In the genomic region with DNA sequence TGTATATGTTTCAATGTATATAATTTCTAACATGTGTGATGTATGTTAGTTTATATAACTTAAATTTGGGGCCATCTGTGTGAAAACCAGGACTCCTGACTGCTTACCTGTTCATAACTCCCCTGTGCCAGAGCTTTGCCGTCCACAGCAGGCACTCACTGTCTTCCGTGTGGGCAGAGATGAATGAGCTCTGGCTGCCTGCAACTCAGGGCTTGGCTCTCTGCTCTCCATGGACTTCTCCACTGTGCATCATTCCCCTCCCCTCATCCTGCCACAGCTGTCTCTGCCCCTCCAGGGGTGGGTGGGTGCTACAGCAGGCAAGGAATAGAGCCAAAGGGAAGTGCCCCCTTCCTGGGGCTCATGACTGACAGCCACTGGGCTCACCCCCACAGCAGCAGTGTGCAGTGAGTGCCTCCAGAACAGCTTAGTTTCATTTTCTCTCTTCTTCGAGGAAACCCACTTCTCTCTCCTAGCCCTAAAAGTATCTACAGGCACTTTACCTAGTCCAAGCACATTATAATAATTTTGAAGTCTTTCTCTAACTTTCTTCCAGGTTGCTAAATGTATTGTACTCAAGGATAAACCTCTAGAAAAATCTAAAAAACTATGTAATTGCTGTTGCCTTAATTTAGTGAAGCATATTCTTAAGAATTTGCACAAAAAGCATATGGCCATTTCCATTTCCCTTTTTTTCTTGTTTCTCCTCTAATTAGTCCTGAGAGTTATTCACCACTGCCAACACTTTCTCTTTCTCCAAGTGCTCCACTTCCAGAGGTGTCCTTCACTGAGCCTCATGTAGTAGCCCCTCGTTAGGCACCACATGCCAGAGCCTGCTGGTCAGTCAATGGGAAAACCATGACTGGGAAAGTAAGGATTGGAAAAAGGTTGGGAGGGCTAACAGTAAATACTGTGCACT, we compare ENCODE assay signal across 9 mouse cellular contexts. TPM values are rescaled to one million over a fixed set of nuclear protein-coding genes. Genes with fewer than 3 reads are reported as not detected.
DNase-seq lines count a peak whose midpoint lies in the region; ATAC-seq and TF ChIP-seq lines count a peak whose summit lies in the region.
"Had no signal": no experiment of that assay in that cellular context is flagged by ENCODE, and none has a peak within 500 bp of the region (broad histone marks: within the 10 kb centered on the region; RNA-seq: fewer than 3 reads in every experiment).

No protein-coding gene starts in this region.

- DNase-seq in heart, postnatal 10 days, result no peak
- DNase-seq in MEL (ENCODE audit: low read depth, low spot score), result peak; percentile 41
- DNase-seq in left cerebral cortex, adult 9 months (ENCODE audit: low spot score in 2 of 2), result no peak
- no peak for DNase-seq in gastrocnemius, postnatal 25 days
- no peak for DNase-seq in gastrocnemius, postnatal 14 days
- DNase-seq: cerebellum, postnatal 36 days had no signal

- H3K27ac ChIP-seq in heart, embryonic 15.5 days, result no peak overlapping the region
- H3K27ac ChIP-seq in MEL (ENCODE audit: control insufficient read depth, low read depth, low read length), result no peak overlapping the region
- H3K27ac ChIP-seq in intestine, embryonic 15.5 days, result no peak overlapping the region
- H3K27ac ChIP-seq in stomach, embryonic 16.5 days (ENCODE audit: low read length), result 0 out of 2 replicates have a peak overlapping the region, but pooled peaks have one; percentile 33

- TF ChIP-seq POLR2A in MEL (IDR thresholded peaks at IDR 0.05; ENCODE audit: control insufficient read depth in 1 of 2, insufficient read depth in 1 of 2, low read depth in 1 of 2, low read length in 2 of 2, poor library complexity in 1 of 2), result no peak

- peak overlapping the region; percentile 38; the same call in 1 of the 2 replicates for H3K4me2 ChIP-seq in heart, embryonic 15.5 days
- no peak overlapping the region for H3K4me2 ChIP-seq in intestine, embryonic 15.5 days (replicated peaks)
- no peak overlapping the region for H3K4me2 ChIP-seq in stomach, embryonic 16.5 days (ENCODE audit: low read depth, low read length)

- TF ChIP-seq CTCF in MEL (IDR thresholded peaks at IDR 0.05 in 2 of 3, conservative IDR thresholded peaks at IDR 0.05 in 1 of 3; ENCODE audit: control insufficient read depth in 1 of 3, insufficient read depth in 1 of 3, low read depth in 2 of 3, low read length in 3 of 3, poor library complexity in 1 of 3, severe bottlenecking in 1 of 3), result no peak

- no peaks in the 10 kb centered on the region for H3K9me3 ChIP-seq in heart, embryonic 15.5 days (replicated peaks)
- no peaks in the 10 kb centered on the region for H3K9me3 ChIP-seq in MEL (replicated peaks; ENCODE audit: insufficient read depth, low read length)
- H3K9me3 ChIP-seq in intestine, embryonic 15.5 days, result no peaks in the 10 kb centered on the region
- no peaks in the 10 kb centered on the region for H3K9me3 ChIP-seq in stomach, embryonic 16.5 days (replicated peaks; ENCODE audit: control insufficient read depth, low read length)

- intact Hi-C loops in heart, postnatal 10 days (cut with DNase I), result no loop called here
- intact Hi-C loops in gastrocnemius, postnatal 14 days (cut with DNase I; ENCODE audit: low total_unique reads), result no loop called here

- H3K4me3 ChIP-seq in heart, embryonic 15.5 days, result no peak overlapping the region
- H3K4me3 ChIP-seq in MEL (ENCODE audit: control insufficient read depth in 1 of 2, insufficient read depth in 1 of 2, low read depth in 2 of 2, low read length in 2 of 2), result peak overlapping the region; percentile 40 to 58
- H3K4me3 ChIP-seq in intestine, embryonic 15.5 days (replicated peaks), result no peak overlapping the region
- no peak overlapping the region for H3K4me3 ChIP-seq in stomach, embryonic 16.5 days (replicated peaks; ENCODE audit: low read length)

- no peak for ATAC-seq in heart, embryonic 15.5 days (replicated peaks; ENCODE audit: insufficient number of reproducible peaks, insufficient read depth, low FRiP score, low read depth)
- ATAC-seq in intestine, embryonic 15.5 days, result peak; percentile 36; the same call in 1 of the 2 replicates
- ATAC-seq in stomach, embryonic 16.5 days (ENCODE audit: insufficient read depth, low FRiP score), result no peak

- TF ChIP-seq RAD21 in MEL (IDR thresholded peaks at IDR 0.05; ENCODE audit: low read depth, low read length), result no peak

- no peaks in the 10 kb centered on the region for H3K79me2 ChIP-seq in MEL (ENCODE audit: control insufficient read depth, insufficient read depth, low read length, poor library complexity)

- 56% methylated on average over 4 of the region's 4 CpGs for WGBS in heart, embryonic 15.5 days
- WGBS in intestine, embryonic 15.5 days, result 54% methylated on average over 4 of the region's 4 CpGs
- WGBS in stomach, embryonic 16.5 days, result 51% methylated on average over 4 of the region's 4 CpGs

- H3K4me1 ChIP-seq in heart, embryonic 15.5 days (replicated peaks), result peaks cover 2% of the 10 kb centered on the region; the same call in 1 of the 2 replicates
- H3K4me1 ChIP-seq in MEL (ENCODE audit: control insufficient read depth in 1 of 2, insufficient read depth in 2 of 2, low read length in 2 of 2), result no peaks in the 10 kb centered on the region; a peak in 1 of 4 replicates
- no peaks in the 10 kb centered on the region; the same call in 1 of the 2 replicates for H3K4me1 ChIP-seq in intestine, embryonic 15.5 days (replicated peaks)
- H3K4me1 ChIP-seq in stomach, embryonic 16.5 days (ENCODE audit: control insufficient read depth, insufficient read depth, low read length), result no peaks in the 10 kb centered on the region

- H3K36me3 ChIP-seq in heart, embryonic 15.5 days, result no peaks in the 10 kb centered on the region
- peaks cover 0 to 2% of the 10 kb centered on the region in 2 experiments; a peak in 2 of 4 replicates for H3K36me3 ChIP-seq in MEL (ENCODE audit: control insufficient read depth in 1 of 2, insufficient read depth in 2 of 2, low read length in 2 of 2)
- H3K36me3 ChIP-seq in intestine, embryonic 15.5 days, result no peaks in the 10 kb centered on the region
- H3K36me3 ChIP-seq in stomach, embryonic 16.5 days (ENCODE audit: control insufficient read depth, insufficient read depth, low read length), result no peaks in the 10 kb centered on the region

- no peak for TF ChIP-seq EP300 in MEL (IDR thresholded peaks at IDR 0.05; ENCODE audit: low read depth in 1 of 2, low read length in 2 of 2)

- no peaks in the 10 kb centered on the region for H3K27me3 ChIP-seq in heart, embryonic 15.5 days
- H3K27me3 ChIP-seq in MEL (ENCODE audit: control insufficient read depth in 1 of 2, insufficient read depth in 2 of 2, low read length in 2 of 2), result no peaks in the 10 kb centered on the region
- no peaks in the 10 kb centered on the region for H3K27me3 ChIP-seq in intestine, embryonic 15.5 days (replicated peaks)
- H3K27me3 ChIP-seq in stomach, embryonic 16.5 days (ENCODE audit: control insufficient read depth, insufficient read depth, low read length), result no peaks in the 10 kb centered on the region

- no peak overlapping the region for H3K9ac ChIP-seq in heart, embryonic 15.5 days
- H3K9ac ChIP-seq in MEL (ENCODE audit: control insufficient read depth, low read depth, low read length, poor library complexity, severe bottlenecking), result peak overlapping the region; percentile 43
- H3K9ac ChIP-seq in intestine, embryonic 15.5 days, result no peak overlapping the region
- no peak overlapping the region for H3K9ac ChIP-seq in stomach, embryonic 16.5 days (ENCODE audit: low read length)

TF ChIP-seq in MEL, 35 proteins besides CTCF, POLR2A, EP300 and RAD21 (continues in another document):
- TF ChIP-seq USF2 (IDR thresholded peaks at IDR 0.05; ENCODE audit: borderline replicate concordance in 1 of 2, insufficient read depth in 1 of 2, low read depth in 1 of 2, low read length in 2 of 2), result no peak
- TF ChIP-seq TBP (IDR thresholded peaks at IDR 0.05; ENCODE audit: low read depth, low read length), result no peak
- no peak for TF ChIP-seq MXI1 (IDR thresholded peaks at IDR 0.05; ENCODE audit: low read depth, low read length)
- no peak for TF ChIP-seq ZMIZ1 (IDR thresholded peaks at IDR 0.05; ENCODE audit: low read depth, low read length)
- TF ChIP-seq TCF12 (IDR thresholded peaks at IDR 0.05; ENCODE audit: low read depth, low read length), result no peak
- no peak for TF ChIP-seq MAX (IDR thresholded peaks at IDR 0.05; ENCODE audit: low read length)
- TF ChIP-seq ZC3H11A (IDR thresholded peaks at IDR 0.05; ENCODE audit: low read depth, low read length), result no peak
- TF ChIP-seq BHLHE40 (IDR thresholded peaks at IDR 0.05; ENCODE audit: borderline replicate concordance, low read depth, low read length), result no peak
- TF ChIP-seq ELF1 (IDR thresholded peaks at IDR 0.05; ENCODE audit: low read depth, low read length), result no peak
- no peak for TF ChIP-seq USF1 (IDR thresholded peaks at IDR 0.05; ENCODE audit: low read depth, low read length)
- no peak for TF ChIP-seq NELFE (IDR thresholded peaks at IDR 0.05; ENCODE audit: low read depth, low read length)
- TF ChIP-seq UBTF (IDR thresholded peaks at IDR 0.05; ENCODE audit: borderline replicate concordance, insufficient read depth, low read depth, low read length), result no peak
- no peak for TF ChIP-seq RCOR1 (IDR thresholded peaks at IDR 0.05; ENCODE audit: low read depth, low read length)
- TF ChIP-seq KAT2A (conservative IDR thresholded peaks at IDR 0.05; ENCODE audit: low read depth, low read length), result no peak

RNA-seq across cellular contexts. Expression of gene Mfsd6, which starts 36.9 kb away (rescaled TPM):
- 2.7 and 3.3 TPM in 2 replicates for polyA plus RNA-seq in heart, embryonic 15.5 days (2015; fragmentation: Nextera tagmentation; extraction: Ambion mirVana)
- total RNA-seq in heart, postnatal 10 days (2021), result 10 to 100 TPM; 16.6 to 18.2 TPM
- 2.9 and 4.3 TPM in 2 replicates for total RNA-seq in MEL (2012; rRNA removed)
- 1 to 10 TPM in 1 of 2 experiments, not detected in 1; 6.4 TPM for polyA plus RNA-seq in MEL (2012; ENCODE audit: insufficient read depth in 1 of 2, insufficient read length in 2 of 2, low read depth in 1 of 2, low replicate concordance in 2 of 2, missing spikeins in 1 of 2)
- 3.1 and 4.4 TPM in 2 replicates for polyA plus RNA-seq in intestine, embryonic 15.5 days (2015; fragmentation: Nextera tagmentation; extraction: Ambion mirVana)
- polyA plus RNA-seq in stomach, embryonic 16.5 days (2015; fragmentation: Nextera tagmentation; extraction: Ambion mirVana), result 5.2 and 6.1 TPM in 2 replicates
- total RNA-seq in gastrocnemius, postnatal 25 days (2021), result 1 to 10 TPM; 6.3 to 6.5 TPM
- 1 to 10 TPM; 6.1 to 6.4 TPM for total RNA-seq in gastrocnemius, postnatal 14 days (2021)

RNA-seq across cellular contexts. Expression of gene Inpp1, which starts 53.3 kb away (rescaled TPM):
- 15.4 and 20.7 TPM in 2 replicates for polyA plus RNA-seq in heart, embryonic 15.5 days (2015; fragmentation: Nextera tagmentation; extraction: Ambion mirVana)
- 10 to 100 TPM; 23.0 to 25.8 TPM for total RNA-seq in heart, postnatal 10 days (2021)
- 0.96 and 1.9 TPM in 2 replicates for total RNA-seq in MEL (2012; rRNA removed)
- polyA plus RNA-seq in MEL (2012; ENCODE audit: insufficient read depth in 1 of 2, insufficient read length in 2 of 2, low read depth in 1 of 2, low replicate concordance in 2 of 2, missing spikeins in 1 of 2), result 1 to 10 TPM in 1 of 2 experiments, not detected in 1; 5.9 TPM
- 11.6 and 16.8 TPM in 2 replicates for polyA plus RNA-seq in intestine, embryonic 15.5 days (2015; fragmentation: Nextera tagmentation; extraction: Ambion mirVana)
- 15.5 and 15.9 TPM in 2 replicates for polyA plus RNA-seq in stomach, embryonic 16.5 days (2015; fragmentation: Nextera tagmentation; extraction: Ambion mirVana)
- total RNA-seq in gastrocnemius, postnatal 25 days (2021), result 1 to 10 TPM; 5.3 to 9.5 TPM
- total RNA-seq in gastrocnemius, postnatal 14 days (2021), result 1 to 10 TPM; 8.7 to 8.9 TPM

Comparison
In these comparisons a context has a peak if more than half of its experiments do, and no peak if none do; other contexts are left out.
1. H3K4me3 ChIP-seq: peak in MEL (2 of 2); none in heart, embryonic 15.5 days (single experiment), intestine, embryonic 15.5 days (single experiment) and stomach, embryonic 16.5 days (single experiment).